Mouse (Mus musculus): ENCODE measurements around the gene 6820408C15Rik. TPM values are rescaled to one million over a fixed set of nuclear protein-coding genes. Genes with fewer than 3 reads are reported as not detected.

The 6820408C15Rik gene
- polyA plus RNA-seq (2012; fragmentation: generic; extraction: Trizol) = not detected

GRCm38 (mm10) chr2:152415287-152415686, at the start of gene 6820408C15Rik:
TSS of gene 6820408C15Rik (plus strand) at chr2:152415587.

DNA sequence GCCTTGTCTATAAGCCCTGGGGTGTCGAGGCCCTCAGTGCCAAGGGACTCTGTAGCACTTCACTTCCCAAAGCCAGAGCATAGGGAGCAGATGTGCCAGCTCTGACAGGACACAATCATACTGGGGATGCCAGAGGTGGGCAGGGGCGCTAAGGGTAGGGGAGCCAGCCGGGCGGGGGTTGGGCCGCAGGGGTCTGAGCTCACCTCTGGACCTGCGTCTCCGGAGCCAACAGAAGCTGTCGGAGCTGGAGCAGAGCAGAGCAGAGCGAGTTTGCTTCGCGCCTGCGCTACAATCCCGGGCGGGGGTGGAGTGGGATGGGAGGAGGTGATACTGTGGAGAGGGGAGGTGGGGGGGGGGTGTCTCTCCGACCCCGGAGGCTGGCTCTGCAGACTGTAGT, 39.0 kb upstream of the 6820408C15Rik start, which contains the start of gene Nrsn2:
Nrsn2 (minus strand) TSS at position 294 of the 397 bp plus-strand sequence.

GRCm38 (mm10) chr2:152397680-152398435, 17.5 kb upstream of the 6820408C15Rik start, which contains the start of gene Sox12:
TSS of gene Sox12 (minus strand) at chr2:152398063.

GRCm38 (mm10) chr2:152414591-152415165, 709 bp upstream of the 6820408C15Rik start, which contains the start of gene Zcchc3:
TSS of gene Zcchc3 (minus strand) at chr2:152415027.

GRCm38 (mm10) chr2:152464570-152465150, 49.3 kb downstream of the 6820408C15Rik start, which contains the start of gene Defb23:
TSS of gene Defb23 (minus strand) at chr2:152464620.

DNA sequence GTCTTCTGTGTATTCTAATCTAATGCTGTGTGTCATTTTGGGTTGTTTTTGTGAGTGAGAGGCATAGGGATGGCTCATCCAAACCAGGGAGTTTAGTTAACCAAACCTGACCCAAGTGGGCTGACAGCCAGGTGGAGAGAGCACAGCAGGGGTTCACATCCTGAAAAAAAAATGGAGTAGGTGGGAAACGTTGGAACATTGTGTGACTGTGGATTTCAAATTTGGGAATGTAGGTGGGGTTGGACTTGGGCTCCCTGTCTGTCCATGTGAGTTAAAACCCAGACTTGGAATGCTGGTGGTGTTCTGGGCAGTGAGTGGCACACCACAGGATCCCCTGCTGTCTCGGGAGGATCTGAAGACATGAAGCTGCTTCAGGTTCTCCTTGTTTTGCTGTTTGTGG, 61.4 kb downstream of the 6820408C15Rik start, which contains the start of gene Defb20:
Defb20 (plus strand) TSS at position 301 of the 400 bp plus-strand sequence.

DNA sequence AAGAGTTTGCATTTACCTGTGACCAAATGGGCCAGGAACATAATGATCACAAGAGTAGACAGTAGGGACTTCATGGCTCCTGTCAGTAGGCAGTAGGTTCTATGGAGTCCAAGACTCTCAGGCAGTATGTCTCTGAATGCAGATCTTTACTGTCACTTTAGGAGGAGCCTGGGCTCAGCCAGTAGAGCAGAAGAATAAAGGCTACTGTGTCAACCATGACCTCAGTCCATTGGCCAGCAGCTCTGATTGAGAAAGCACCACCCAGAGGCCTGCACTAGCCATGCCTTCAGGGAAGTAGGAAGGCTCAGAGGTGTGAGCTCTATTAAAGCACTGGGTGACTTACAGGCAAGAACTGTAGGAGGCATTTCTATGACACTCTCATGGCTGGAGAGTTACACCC, 74.7 kb downstream of the 6820408C15Rik start, which contains the start of gene Defb22:
Defb22 (minus strand) TSS at position 101 of the 400 bp plus-strand sequence.

Other genes starting within 250 kb of the 6820408C15Rik start
- gene Csnk2a1, start 188.7 kb upstream of the 6820408C15Rik start, polyA plus RNA-seq (2012; fragmentation: generic; extraction: Trizol) = 10 to 100 TPM in 1 of 2 experiments, 1 to 10 TPM in 1; 3.3 to 25.6 TPM
- 10 to 100 TPM; 19.4 to 42.5 TPM for gene Tbc1d20, start 121.8 kb upstream of the 6820408C15Rik start, polyA plus RNA-seq (2012; fragmentation: generic; extraction: Trizol)
- gene Rbck1, start 82.9 kb upstream of the 6820408C15Rik start, polyA plus RNA-seq (2012; fragmentation: generic; extraction: Trizol) = 10 to 100 TPM; 59.3 to 79.2 TPM
- gene Trib3, start 71.6 kb upstream of the 6820408C15Rik start, polyA plus RNA-seq (2012; fragmentation: generic; extraction: Trizol) = 1 to 10 TPM; 3.7 to 5.4 TPM
- gene Nrsn2, start 38.9 kb upstream of the 6820408C15Rik start, polyA plus RNA-seq (2012; fragmentation: generic; extraction: Trizol) = not detected
- 1 to 10 TPM; 6.7 to 9.7 TPM for gene Sox12, start 17.5 kb upstream of the 6820408C15Rik start, polyA plus RNA-seq (2012; fragmentation: generic; extraction: Trizol)
- under 1 TPM; 0.26 to 0.84 TPM for gene Zcchc3, start 560 bp upstream of the 6820408C15Rik start, polyA plus RNA-seq (2012; fragmentation: generic; extraction: Trizol)
- gene Defb23, start 49.0 kb downstream of the 6820408C15Rik start, polyA plus RNA-seq (2012; fragmentation: generic; extraction: Trizol) = not detected
- gene Defb20, start 61.5 kb downstream of the 6820408C15Rik start, polyA plus RNA-seq (2012; fragmentation: generic; extraction: Trizol) = not detected
- not detected for gene Defb22, start 74.6 kb downstream of the 6820408C15Rik start, polyA plus RNA-seq (2012; fragmentation: generic; extraction: Trizol)
- not detected for gene Defb26, start 96.1 kb downstream of the 6820408C15Rik start, polyA plus RNA-seq (2012; fragmentation: generic; extraction: Trizol)
- not detected for gene Defb28, start 102.7 kb downstream of the 6820408C15Rik start, polyA plus RNA-seq (2012; fragmentation: generic; extraction: Trizol)
- not detected for gene Defb29, start 124.5 kb downstream of the 6820408C15Rik start, polyA plus RNA-seq (2012; fragmentation: generic; extraction: Trizol)
- gene Gm17416, start 153.8 kb downstream of the 6820408C15Rik start, polyA plus RNA-seq (2012; fragmentation: generic; extraction: Trizol) = not detected
- not detected for gene Defb21, start 157.2 kb downstream of the 6820408C15Rik start, polyA plus RNA-seq (2012; fragmentation: generic; extraction: Trizol)
- not detected for gene Defb19, start 164.7 kb downstream of the 6820408C15Rik start, polyA plus RNA-seq (2012; fragmentation: generic; extraction: Trizol)
- not detected for gene Defb45, start 183.8 kb downstream of the 6820408C15Rik start, polyA plus RNA-seq (2012; fragmentation: generic; extraction: Trizol)
- not detected for gene Defb36, start 188.7 kb downstream of the 6820408C15Rik start, polyA plus RNA-seq (2012; fragmentation: generic; extraction: Trizol)
- gene Defb25, start 207.5 kb downstream of the 6820408C15Rik start, polyA plus RNA-seq (2012; fragmentation: generic; extraction: Trizol) = under 1 TPM in 1 of 2 experiments, not detected in 1; 0.22 TPM
- under 1 TPM in 1 of 2 experiments, not detected in 1; 0.05 TPM for gene Rem1, start 211.4 kb downstream of the 6820408C15Rik start, polyA plus RNA-seq (2012; fragmentation: generic; extraction: Trizol)